Mouse (Mus musculus): ENCODE results near the gene Yif1a.

- no peak for TF ChIP-seq CTCF (IDR thresholded peaks at IDR 0.05; ENCODE audit: borderline replicate concordance, control insufficient read depth, extremely low read depth, insufficient read depth, low read length, poor library complexity)
- no peak for TF ChIP-seq POLR2A (IDR thresholded peaks at IDR 0.05; ENCODE audit: control insufficient read depth, extremely low read depth, insufficient read depth, low read length, poor library complexity)
Measured at GRCm38 (mm10) chr19:5067040-5067799, 21.1 kb upstream of the Yif1a start.
